Mouse (Mus musculus) lung, postnatal 0 days (tissue): ENCODE measurements around the gene Psmd6. TPM values are rescaled to one million over a fixed set of nuclear protein-coding genes. Genes with fewer than 3 reads are reported as not detected.
A peak's percentile ranks its signal among the peaks of the same experiment; 100 is the strongest.

ENCODE experiments used
- ATAC-seq: fragments of 200-750 bp; cut with Nextera tagmentation; 2 replicates; pipeline ENCODE4 v1.8.0; 2017; ENCODE audit warnings: moderate library complexity
- DNase-seq: peaks from one replicate; pipeline ENCODE4 v3.0.0-alpha.2; 2016; ENCODE audit warnings: low spot score
- H3K27ac ChIP-seq: fragments of 300-500 bp; sonication (generic); 2 replicates; pipeline ENCODE4 v1.5.1; 2014; ENCODE audit warnings: antibody characterized with exemption, mild to moderate bottlenecking, low read length, mixed read lengths
- H3K27me3 ChIP-seq: fragments of 300-500 bp; sonication (generic); replicated peaks from 2 replicates; pipeline ENCODE4 v1.6.1; 2014; ENCODE audit warnings: low read length, mixed read lengths; ENCODE audit not compliant: insufficient read depth
- H3K36me3 ChIP-seq: fragments of 300-500 bp; sonication (generic); 2 replicates; pipeline ENCODE4 v1.6.1; 2014; ENCODE audit warnings: low read length, mixed read lengths; ENCODE audit not compliant: insufficient read depth
- H3K4me1 ChIP-seq: fragments of 300-500 bp; sonication (generic); 2 replicates; pipeline ENCODE4 v1.6.1; 2014; ENCODE audit warnings: antibody characterized with exemption, low read depth, low read length, mixed read lengths; ENCODE audit not compliant: insufficient read depth
- H3K4me2 ChIP-seq: fragments of 300-500 bp; sonication (generic); replicated peaks from 2 replicates; pipeline ENCODE4 v1.6.1; 2014; ENCODE audit warnings: low read depth, mild to moderate bottlenecking, low read length, moderate library complexity, mixed read lengths
- H3K4me3 ChIP-seq: fragments of 300-500 bp; sonication (generic); 2 replicates; pipeline ENCODE4 v1.5.1; 2014; ENCODE audit warnings: low read depth, low read length
- H3K9ac ChIP-seq: fragments of 300-500 bp; sonication (generic); replicated peaks from 2 replicates; pipeline ENCODE4 v1.6.1; 2014; ENCODE audit warnings: low read depth, mild to moderate bottlenecking
- H3K9me3 ChIP-seq: fragments of 300-500 bp; sonication (generic); 2 replicates; pipeline ENCODE4 v1.6.1; 2016; ENCODE audit warnings: low read length, mixed read lengths
- CTCF ChIP-seq: IDR thresholded peaks from 2 replicates; pipeline ENCODE4 v1.5.1; 2016; ENCODE audit warnings: antibody characterized with exemption, mild to moderate bottlenecking
- EP300 ChIP-seq: IDR thresholded peaks from 2 replicates; pipeline ENCODE4 v1.6.1; 2016; ENCODE audit warnings: antibody characterized with exemption, mild to moderate bottlenecking, control low read depth
- WGBS: fragments of 180-500 bp; shearing (Covaris S2); extraction: QIAGEN DNeasy Blood & Tissue Kit; methylation state at CpG from one replicate; pipeline ENCODE4 v1.1.7; 2014; 5-methylcytosine and 5-hydroxymethylcytosine counted together
- polyA plus RNA-seq: library from polyadenylated mRNA; unstranded; fragments of >200 nt; fragmentation: Nextera tagmentation; extraction: Ambion mirVana; gene quantifications from 2 replicates; pipeline ENCODE4 v1.2.1, GENCODE M21; 2015

Psmd6 gene
- 130 and 132 TPM in 2 replicates for polyA plus RNA-seq

- Histone ChIP-seq H3K27ac (peak within 1 kb of the TSS; percentile 58), H3K9me3 (no peaks in the 10 kb centered on the region), H3K4me3 (peak within 1 kb of the TSS; percentile 93), H3K4me1 (peaks cover 4% of the 10 kb centered on the region; the same call in 1 of the 2 replicates), H3K9ac (peak within 1 kb of the TSS; percentile 92), H3K36me3 (peaks cover 10% of the 10 kb centered on the region; the same call in 1 of the 2 replicates), H3K27me3 (no peaks in the 10 kb centered on the region), H3K4me2 (peak within 1 kb of the TSS; percentile 79)
- ATAC-seq, result peak; percentile 98
- under 1% methylated on average over 63 of the region's 68 CpGs for WGBS
- TF ChIP-seq CTCF, result peak; percentile 99
- TF ChIP-seq EP300, result no peak
- peak; percentile 93 for DNase-seq
These were observed at the start of gene Psmd6 for GRCm38 (mm10) chr14:14120230-14121096. Gene Psmd6 (minus strand): TSS chr14:14120984.

- peaks cover 13% of the 10 kb centered on the region; the same call in 1 of the 2 replicates for H3K36me3 ChIP-seq
- H3K4me1 ChIP-seq, result no peaks in the 10 kb centered on the region
- DNase-seq, result no peak
- no peaks in the 10 kb centered on the region for H3K27me3 ChIP-seq
- no peak overlapping the region for H3K9ac ChIP-seq
- no peak for ATAC-seq
- H3K27ac ChIP-seq, result no peak overlapping the region
- TF ChIP-seq EP300 (no peak), CTCF (no peak)
- H3K4me2 ChIP-seq, result no peak overlapping the region
- H3K9me3 ChIP-seq, result no peaks in the 10 kb centered on the region
- 87% methylated on average over 4 of the region's 4 CpGs for WGBS
- H3K4me3 ChIP-seq, result no peak overlapping the region
These were observed 10.1 kb downstream of the Psmd6 start for GRCm38 (mm10) chr14:14110710-14111109.

- Histone ChIP-seq H3K9me3 (no peaks in the 10 kb centered on the region), H3K4me1 (no peaks in the 10 kb centered on the region), H3K27me3 (no peaks in the 10 kb centered on the region), H3K36me3 (peaks cover 33% of the 10 kb centered on the region), H3K4me3 (no peak overlapping the region), H3K9ac (no peak overlapping the region), H3K4me2 (no peak overlapping the region), H3K27ac (no peak overlapping the region)
- DNase-seq, result no peak
- 68% methylated on average over 2 of the region's 2 CpGs for WGBS
- no peak for ATAC-seq
- TF ChIP-seq EP300 (no peak), CTCF (no peak)
These were observed 15.9 kb downstream of the Psmd6 start for GRCm38 (mm10) chr14:14104930-14105318.

- no peak overlapping the region for H3K27ac ChIP-seq
- TF ChIP-seq CTCF (no peak), EP300 (no peak)
- H3K4me1 ChIP-seq, result no peaks in the 10 kb centered on the region
- DNase-seq, result no peak
- 59% methylated on average over 13 of the region's 13 CpGs for WGBS
- H3K9me3 ChIP-seq, result no peaks in the 10 kb centered on the region
- peaks cover 34% of the 10 kb centered on the region for H3K36me3 ChIP-seq
- no peak overlapping the region for H3K4me3 ChIP-seq
- H3K9ac ChIP-seq, result no peak overlapping the region
- no peak for ATAC-seq
- H3K4me2 ChIP-seq, result no peak overlapping the region
- no peaks in the 10 kb centered on the region for H3K27me3 ChIP-seq
These were observed 16.4 kb downstream of the Psmd6 start for GRCm38 (mm10) chr14:14104213-14104929.

- 93% methylated on average over 9 of the region's 9 CpGs for WGBS
- H3K4me1 ChIP-seq, result no peaks in the 10 kb centered on the region
- DNase-seq (no peak), ATAC-seq (no peak)
- no peaks in the 10 kb centered on the region for H3K9me3 ChIP-seq
- H3K36me3 ChIP-seq, result peaks cover 34% of the 10 kb centered on the region
- TF ChIP-seq EP300 (no peak), CTCF (no peak)
- H3K27ac ChIP-seq, result no peak overlapping the region
- no peak overlapping the region for H3K4me2 ChIP-seq
- no peak overlapping the region for H3K9ac ChIP-seq
- no peak overlapping the region for H3K4me3 ChIP-seq
- no peaks in the 10 kb centered on the region for H3K27me3 ChIP-seq
These were observed 19.5 kb downstream of the Psmd6 start for GRCm38 (mm10) chr14:14101296-14101695.

GRCm38 (mm10) chr14:14100773-14101280 is 20.0 kb downstream of the Psmd6 start:
- Histone ChIP-seq H3K4me1 (no peaks in the 10 kb centered on the region), H3K36me3 (peaks cover 38% of the 10 kb centered on the region), H3K9ac (no peak overlapping the region), H3K4me3 (no peak overlapping the region), H3K27me3 (no peaks in the 10 kb centered on the region), H3K4me2 (no peak overlapping the region), H3K9me3 (no peaks in the 10 kb centered on the region), H3K27ac (no peak overlapping the region)
- 87% methylated on average over 8 of the region's 8 CpGs for WGBS
- ATAC-seq, result no peak
- TF ChIP-seq CTCF (no peak), EP300 (no peak)
- DNase-seq, result no peak
